Mouse (Mus musculus) layer of hippocampus, adult 2 months (tissue): ENCODE results near the gene Arid5a. TPM values are rescaled to one million over a fixed set of nuclear protein-coding genes. Genes with fewer than 3 reads are reported as not detected.
A peak's percentile ranks its signal among the peaks of the same experiment; 100 is the strongest.

Source experiments
- DNase-seq, 2 experiments: peaks; one replicate each; pipeline ENCODE4 v3.0.0; 2022; ENCODE audit warnings: low spot score in 2 of 2
- H3K27ac ChIP-seq: fragments of 200-600 bp; 2 replicates; pipeline ENCODE4 v1.8.1; 2022
- H3K4me3 ChIP-seq: fragments of 200-600 bp; 2 replicates; pipeline ENCODE4 v1.8.1; 2022; ENCODE audit warnings: mild to moderate bottlenecking
- CTCF ChIP-seq: fragments of 200-600 bp; conservative IDR thresholded peaks from 2 replicates; pipeline ENCODE4 v1.8.1; 2022; ENCODE audit warnings: antibody characterized with exemption, mild to moderate bottlenecking, moderate library complexity
- long read RNA-seq, 2 experiments: library from polyadenylated mRNA; stranded (forward); transcript quantifications; one replicate each; pipeline ENCODE4 v2.0.0; 2021; ENCODE audit warnings: borderline mapping rate in 2 of 2
- total RNA-seq, 2 experiments: library from RNA; stranded (reverse); gene quantifications; 2 replicates each; pipeline ENCODE4 v1.2.3; 2021

The Arid5a gene
- 10 to 100 TPM; 15.1 to 15.4 TPM for total RNA-seq
- long read RNA-seq, experiment 1, full-length matches to known transcripts, result 10 of 10 reads
- long read RNA-seq, experiment 1, partial matches to known transcripts, result 0 of 10 reads
- long read RNA-seq, experiment 1, other reads (novel, unspliced or antisense), result 0 of 10 reads
- long read RNA-seq, experiment 2, full-length matches to known transcripts, result 9 of 10 reads
- long read RNA-seq, experiment 2, partial matches to known transcripts, result 0 of 10 reads
- long read RNA-seq, experiment 2, other reads (novel, unspliced or antisense), result 1 of 10 reads

DNA sequence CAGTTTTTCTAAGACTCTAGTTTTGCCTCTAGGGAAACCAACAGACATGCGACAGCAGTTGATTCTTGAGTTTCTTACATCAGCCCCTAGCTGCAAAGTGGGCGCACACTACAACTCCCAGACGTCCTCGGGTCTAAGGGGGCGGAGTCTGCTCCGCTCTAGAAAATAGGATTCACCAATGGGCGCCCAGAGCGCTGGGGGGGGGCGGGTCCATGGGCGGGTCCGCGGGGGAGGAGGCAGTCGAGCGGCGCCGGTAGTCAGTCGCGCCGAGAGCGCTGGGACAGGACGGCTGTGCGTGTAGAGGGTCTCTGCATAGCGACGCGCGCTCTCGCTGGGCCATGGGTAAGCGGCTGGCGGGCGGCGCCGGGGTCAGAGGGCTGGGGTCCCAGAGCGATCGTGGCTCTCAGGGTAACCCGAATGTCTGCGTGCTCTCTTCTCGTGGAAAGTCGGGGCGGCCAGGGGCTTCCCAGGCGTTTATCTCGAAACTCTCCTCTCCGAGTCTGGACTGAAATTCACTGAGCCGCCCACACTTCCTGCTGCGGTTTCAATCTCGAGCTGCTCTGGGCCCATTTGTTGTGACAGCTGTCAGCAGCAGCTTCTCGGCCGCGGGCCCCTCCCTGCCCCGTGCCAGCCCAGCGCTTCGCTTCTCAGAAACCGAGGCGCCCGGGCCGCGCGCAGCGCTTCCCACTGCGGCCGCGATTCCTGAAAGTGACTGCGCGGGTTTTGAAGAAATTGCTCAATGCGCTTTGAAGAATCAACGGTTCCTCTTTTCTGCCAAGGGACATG is at the start of gene Arid5a:
Gene Arid5a, plus strand, starts transcription at position 239 of the 786 bp plus-strand sequence.
- TF ChIP-seq CTCF, result peak; percentile 54
- Histone ChIP-seq H3K4me3 (peak within 1 kb of the TSS; percentile 78), H3K27ac (peak within 1 kb of the TSS; percentile 92)
- peak; percentile 84 to 86 for DNase-seq

DNA sequence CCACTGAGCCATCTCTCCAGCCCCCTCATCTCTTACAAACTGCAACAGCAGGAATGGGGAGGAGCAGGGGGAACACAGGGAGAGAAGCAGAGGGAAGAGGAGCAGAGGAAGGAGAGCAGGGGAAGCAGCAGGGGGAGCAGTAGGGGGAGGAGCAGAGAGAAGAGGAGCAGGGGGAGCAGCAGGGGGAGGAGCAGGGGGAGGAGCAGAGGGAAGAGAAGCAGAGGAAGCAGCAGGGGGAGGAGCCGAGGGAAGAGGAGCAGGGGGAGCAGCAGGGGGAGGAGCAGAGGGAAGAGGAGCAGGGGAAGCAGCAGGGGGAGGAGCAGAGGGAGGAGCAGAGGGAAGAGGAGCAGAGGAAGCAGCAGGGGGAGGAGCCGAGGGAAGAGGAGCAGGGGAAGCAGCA is 48.9 kb upstream of the Arid5a start:
- no peak overlapping the region for H3K27ac ChIP-seq
- H3K4me3 ChIP-seq, result no peak overlapping the region
- no peak for TF ChIP-seq CTCF
- no peak for DNase-seq

DNA sequence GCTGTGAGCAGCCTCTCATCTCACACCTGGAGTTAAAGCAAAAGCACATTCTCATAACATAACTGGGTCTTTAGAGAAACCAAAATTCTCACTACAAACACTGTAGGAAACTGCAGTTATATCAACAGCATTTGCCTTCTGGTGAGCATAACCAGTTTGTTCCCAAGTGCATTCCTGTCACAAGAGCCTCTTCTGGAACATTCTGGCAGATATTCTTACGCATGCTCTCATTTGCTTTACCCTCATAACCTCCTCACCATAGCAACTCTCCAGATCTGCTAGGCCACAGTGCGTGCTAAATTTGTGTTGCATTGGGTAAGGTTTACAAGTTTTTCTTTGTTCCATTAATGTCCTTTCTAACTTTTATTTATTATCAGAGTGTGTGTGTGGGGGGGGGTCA is 48.3 kb upstream of the Arid5a start:
- TF ChIP-seq CTCF, result no peak
- no peak for DNase-seq
- Histone ChIP-seq H3K4me3 (no peak overlapping the region), H3K27ac (no peak overlapping the region)

DNA sequence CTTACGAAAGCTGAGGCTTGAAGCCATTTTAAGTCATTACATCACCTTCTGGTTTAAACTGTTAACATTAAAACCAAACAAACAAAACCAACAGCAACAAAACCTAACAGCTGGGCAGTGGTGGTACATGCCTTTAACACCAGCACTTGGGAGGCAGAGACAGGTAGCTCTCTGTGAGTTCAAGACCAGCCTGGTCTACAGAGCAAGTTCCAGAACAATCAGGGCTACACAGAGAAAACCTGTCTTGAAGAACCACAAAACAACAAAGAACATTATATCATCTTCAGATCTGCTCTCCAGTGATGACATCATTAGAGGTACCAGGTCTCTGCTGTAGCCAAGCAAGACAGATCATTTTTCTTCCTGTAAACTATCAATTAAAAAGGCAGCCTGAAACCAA is 47.1 kb upstream of the Arid5a start:
- H3K4me3 ChIP-seq, result no peak overlapping the region
- no peak for TF ChIP-seq CTCF
- DNase-seq, result no peak
- no peak overlapping the region for H3K27ac ChIP-seq

DNA sequence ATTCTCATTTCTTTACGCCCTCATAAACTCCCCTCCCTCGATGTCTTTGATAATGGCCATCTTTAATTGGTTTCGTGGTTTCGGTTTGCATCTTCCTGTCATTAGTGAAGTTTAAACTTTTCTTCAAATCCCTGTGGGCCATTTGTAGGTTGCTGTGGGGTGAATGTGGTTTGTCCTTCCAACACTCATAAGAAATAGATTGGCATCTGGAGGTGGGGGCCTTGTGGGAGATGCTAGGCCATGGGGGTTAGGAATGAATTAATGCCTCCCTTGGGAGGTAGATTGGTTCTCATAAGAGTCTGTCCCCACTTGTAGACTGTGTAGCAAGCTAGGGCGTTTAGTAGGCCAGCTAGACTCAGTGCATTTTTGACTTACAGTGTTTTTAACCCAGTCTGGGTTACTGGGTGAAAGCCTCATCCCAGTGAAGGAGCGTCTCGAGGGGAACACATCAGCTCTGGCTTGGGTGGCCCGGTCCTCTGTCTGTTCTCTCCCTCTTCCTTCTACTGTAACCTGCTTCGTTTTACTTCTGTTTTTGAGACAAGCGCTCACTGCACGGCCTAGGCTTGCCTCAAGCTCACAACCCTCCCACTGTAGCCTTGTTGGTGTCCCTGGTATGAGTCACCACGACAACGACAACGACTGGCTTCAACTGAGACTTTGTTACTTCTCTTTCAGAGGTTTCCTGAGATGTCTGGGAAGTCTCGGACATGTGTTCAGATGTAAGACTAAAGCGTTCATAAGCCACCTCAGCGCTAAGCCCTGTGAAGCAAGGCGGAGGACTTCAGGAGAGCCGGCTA is 45.6 kb upstream of the Arid5a start:
- H3K4me3 ChIP-seq, result no peak overlapping the region
- no peak for TF ChIP-seq CTCF
- H3K27ac ChIP-seq, result peak overlapping the region; percentile 3; the same call in 1 of the 2 replicates
- DNase-seq, result no peak

DNA sequence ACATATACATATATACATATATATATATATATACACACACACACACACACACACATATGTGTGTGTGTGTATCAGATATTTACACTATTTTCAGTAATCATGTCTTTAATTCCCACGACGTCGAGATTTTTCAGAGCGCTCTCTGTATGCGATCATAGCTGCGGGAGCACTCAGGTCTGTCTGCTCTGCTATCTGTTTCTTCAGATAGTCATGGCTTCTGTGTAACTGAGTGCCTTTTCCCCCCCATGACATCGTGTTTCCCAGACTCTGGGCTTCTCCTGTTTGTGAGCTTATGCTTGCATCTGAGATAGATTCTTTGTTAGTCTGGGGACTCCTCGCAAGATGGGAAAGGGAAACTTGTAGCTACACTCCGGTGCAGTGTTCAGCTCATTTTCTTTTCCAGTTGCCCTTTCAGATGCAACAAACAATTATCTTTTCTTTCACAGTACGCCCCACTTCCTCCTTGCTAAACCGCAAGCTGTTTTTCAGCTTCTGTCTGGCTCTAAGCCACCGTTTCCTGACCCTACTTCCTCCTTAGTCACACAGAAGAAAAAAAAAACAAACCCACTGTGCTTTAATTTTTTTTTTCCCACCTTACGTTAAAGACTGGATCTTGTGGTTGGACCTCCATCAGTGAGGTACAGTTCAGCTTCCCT is 43.6 kb upstream of the Arid5a start:
- no peak for TF ChIP-seq CTCF
- DNase-seq, result no peak
- Histone ChIP-seq H3K27ac (peak overlapping the region; percentile 53; the same call in 1 of the 2 replicates), H3K4me3 (no peak overlapping the region)

DNA sequence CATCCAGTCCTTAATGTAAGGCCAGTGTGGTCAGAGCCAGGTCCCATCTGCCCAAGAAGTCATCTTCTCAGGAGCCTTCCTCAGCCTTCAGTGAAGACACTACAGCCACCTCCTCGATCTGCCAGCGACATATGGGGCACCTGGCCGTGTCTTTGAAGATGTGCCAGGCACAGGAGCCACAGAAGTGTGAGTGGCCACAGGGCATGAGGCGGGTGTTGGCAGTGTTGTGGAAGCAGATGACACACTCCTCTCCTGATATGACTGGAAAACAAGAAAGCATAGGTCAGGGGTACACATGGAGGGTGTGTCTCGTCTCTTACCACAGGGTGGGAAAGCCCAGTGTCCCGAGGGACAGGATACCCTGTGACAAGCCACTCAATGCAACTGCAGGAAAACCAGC is 41.2 kb upstream of the Arid5a start:
- TF ChIP-seq CTCF, result no peak
- no peak overlapping the region for H3K4me3 ChIP-seq
- no peak for DNase-seq
- H3K27ac ChIP-seq, result no peak overlapping the region

DNA sequence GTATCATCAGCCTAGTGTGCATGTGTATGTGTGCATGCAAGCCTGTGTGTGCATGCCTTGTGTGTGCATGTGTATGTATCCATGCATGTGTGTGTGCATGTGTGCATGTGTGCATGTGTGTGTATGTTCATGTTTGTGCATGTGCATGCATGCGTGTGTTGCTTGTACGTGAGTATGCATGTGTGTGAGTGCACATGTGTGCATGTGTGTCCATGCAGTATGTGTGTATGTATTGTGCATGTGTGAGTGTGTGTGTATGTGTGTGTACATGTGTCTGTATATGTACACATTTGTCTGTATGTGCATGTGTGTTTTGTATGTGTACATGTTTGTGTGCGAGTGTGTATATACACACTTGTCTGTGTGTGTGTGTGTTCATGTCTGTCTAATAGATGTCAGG is 39.9 kb upstream of the Arid5a start:
- TF ChIP-seq CTCF, result no peak
- Histone ChIP-seq H3K4me3 (no peak overlapping the region), H3K27ac (no peak overlapping the region)
- DNase-seq, result no peak

DNA sequence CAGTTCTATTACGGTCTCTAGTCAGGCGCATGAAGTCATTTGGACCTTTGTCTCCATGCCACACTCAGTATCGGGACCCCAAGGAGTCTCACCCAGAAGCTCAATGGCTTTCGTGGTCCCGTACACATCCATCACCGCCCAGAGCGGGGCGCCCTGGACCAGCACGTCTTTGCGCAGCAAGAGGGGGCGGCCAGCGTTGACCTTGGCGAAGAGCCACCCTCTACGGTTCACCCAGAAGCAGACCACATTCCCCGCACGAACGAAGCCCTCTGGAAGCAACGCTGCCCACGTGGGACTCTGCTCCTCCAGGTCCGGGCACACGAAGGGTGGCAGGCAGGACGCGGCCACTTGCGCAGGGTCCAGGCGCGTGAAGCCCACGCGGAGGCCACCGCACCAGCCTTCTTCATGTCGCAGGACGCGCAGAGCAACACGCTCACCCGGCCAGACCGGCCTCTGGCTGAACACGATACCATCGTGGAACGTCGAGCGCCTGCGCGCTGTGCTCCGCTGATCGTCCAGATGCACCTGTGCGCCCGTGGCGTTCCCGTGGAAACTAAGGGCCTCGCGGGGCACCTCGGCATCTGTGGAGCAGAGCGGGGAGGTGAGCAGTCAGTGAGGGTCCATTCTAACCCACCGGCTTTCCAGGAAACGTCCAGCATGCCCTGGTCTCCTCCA is 38.3 kb upstream of the Arid5a start:
- Histone ChIP-seq H3K4me3 (no peak overlapping the region), H3K27ac (no peak overlapping the region)
- no peak for TF ChIP-seq CTCF
- no peak for DNase-seq

DNA sequence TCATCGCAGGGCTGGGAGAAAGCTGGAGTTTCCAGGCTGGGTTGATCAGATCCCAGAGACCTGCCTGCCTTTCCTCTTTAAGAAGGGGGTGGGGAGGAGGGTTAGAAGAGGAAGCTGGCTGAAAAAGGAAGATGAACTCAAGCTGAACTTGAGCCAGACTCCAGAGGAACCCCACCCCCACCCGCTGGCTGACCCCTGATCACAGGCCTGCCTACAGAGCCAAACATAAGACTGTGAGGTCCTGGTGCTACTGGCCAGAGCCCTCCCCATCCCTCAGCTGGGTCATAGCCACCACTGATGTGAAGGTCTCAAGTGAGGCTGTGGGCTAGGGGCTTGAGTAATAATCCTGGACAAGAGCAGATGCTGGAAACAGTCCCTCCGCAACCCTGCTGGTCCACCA is 36.9 kb upstream of the Arid5a start:
- Histone ChIP-seq H3K4me3 (no peak overlapping the region), H3K27ac (peak overlapping the region; percentile 28; the same call in 1 of the 2 replicates)
- DNase-seq, result no peak
- TF ChIP-seq CTCF, result no peak

DNA sequence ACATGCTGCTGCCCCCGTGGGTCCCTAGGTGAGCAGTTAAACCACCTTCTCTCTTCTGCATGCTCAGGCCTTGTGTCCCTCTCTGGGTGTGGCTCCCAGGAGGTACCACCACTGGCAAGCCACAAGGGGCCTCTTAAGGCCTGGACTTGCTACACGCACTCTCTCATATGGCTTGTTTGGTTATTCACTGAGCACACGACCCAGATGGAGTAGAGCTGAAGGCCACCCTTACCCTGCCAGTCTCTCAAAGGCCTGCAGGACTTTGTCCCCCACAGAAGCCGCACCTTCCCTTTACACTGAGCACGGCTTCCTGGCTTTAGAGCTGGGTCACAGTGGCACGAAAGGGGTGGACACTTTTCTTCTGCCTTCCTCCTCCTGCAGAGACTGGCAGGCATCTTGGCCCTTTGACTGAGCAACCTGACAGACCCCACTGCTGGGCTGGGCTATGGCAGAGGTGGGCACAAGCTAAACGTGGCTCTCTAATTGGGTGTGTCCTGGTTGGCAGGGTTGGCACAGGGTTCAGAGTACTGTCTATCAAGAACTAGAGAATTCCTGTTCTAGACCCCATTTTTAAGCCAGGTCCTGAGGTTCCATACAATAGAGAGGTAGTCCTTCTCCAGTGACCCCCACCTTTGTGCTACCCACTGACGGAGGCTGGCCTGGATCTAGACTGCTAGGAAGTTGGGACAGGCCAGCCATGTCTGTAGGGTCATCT is 35.9 kb upstream of the Arid5a start:
- Histone ChIP-seq H3K27ac (no peak overlapping the region), H3K4me3 (no peak overlapping the region)
- DNase-seq, result no peak
- no peak for TF ChIP-seq CTCF
